Mouse (Mus musculus) stomach, embryonic 14.5 days (tissue): ENCODE measurements at regions not wholly inside any gene's neighbourhood (a gene's known extent, or its start where the extent isn't known, plus 50 kb on each side); places are given as distances from the start of the nearest gene placed in this dataset.

ENCODE experiments used
- ATAC-seq: fragments of 200-750 bp; cut with Nextera tagmentation; 2 replicates; pipeline ENCODE4 v1.8.0; 2017; ENCODE audit warnings: low read depth, moderate TSS enrichment; ENCODE audit not compliant: insufficient number of reproducible peaks, insufficient read depth, low FRiP score
- H3K27ac ChIP-seq: fragments of 300-500 bp; sonication (generic); 2 replicates; pipeline ENCODE4 v1.5.1; 2014; ENCODE audit warnings: mild to moderate bottlenecking, low read length, moderate library complexity, mixed read lengths
- H3K27me3 ChIP-seq: fragments of 300-500 bp; sonication (generic); 2 replicates; pipeline ENCODE4 v1.6.1; 2014; ENCODE audit warnings: low read length, control low read depth, mixed read lengths; ENCODE audit not compliant: control insufficient read depth, insufficient read depth
- H3K36me3 ChIP-seq: fragments of 300-500 bp; sonication (generic); 2 replicates; pipeline ENCODE4 v1.6.1; 2014; ENCODE audit warnings: mild to moderate bottlenecking, control low read depth, low read length, moderate library complexity, mixed read lengths; ENCODE audit not compliant: control insufficient read depth, insufficient read depth
- H3K4me1 ChIP-seq: fragments of 300-500 bp; sonication (generic); 2 replicates; pipeline ENCODE4 v1.6.1; 2014; ENCODE audit warnings: low read length, control low read depth, mixed read lengths; ENCODE audit not compliant: control insufficient read depth, insufficient read depth
- H3K4me2 ChIP-seq: fragments of 300-500 bp; sonication (generic); replicated peaks from 2 replicates; pipeline ENCODE4 v1.6.1; 2014; ENCODE audit warnings: low read depth, low read length, control low read depth
- H3K4me3 ChIP-seq: fragments of 300-500 bp; sonication (generic); 2 replicates; pipeline ENCODE4 v1.5.1; 2014; ENCODE audit warnings: low read depth, low read length, control low read depth
- H3K9ac ChIP-seq: fragments of 300-500 bp; sonication (generic); replicated peaks from 2 replicates; pipeline ENCODE4 v1.6.1; 2014; ENCODE audit warnings: low read depth, mild to moderate bottlenecking, control low read depth, low read length, moderate library complexity, mixed read lengths
- H3K9me3 ChIP-seq: fragments of 300-500 bp; sonication (generic); 2 replicates; pipeline ENCODE4 v1.6.1; 2016; ENCODE audit warnings: low read depth, low read length, control low read depth; ENCODE audit not compliant: control insufficient read depth
- WGBS: fragments of 180-500 bp; shearing (Covaris S2); extraction: QIAGEN DNeasy Blood & Tissue Kit; methylation state at CpG from one replicate; pipeline ENCODE4 v1.1.7; 2014; 5-methylcytosine and 5-hydroxymethylcytosine counted together

DNA sequence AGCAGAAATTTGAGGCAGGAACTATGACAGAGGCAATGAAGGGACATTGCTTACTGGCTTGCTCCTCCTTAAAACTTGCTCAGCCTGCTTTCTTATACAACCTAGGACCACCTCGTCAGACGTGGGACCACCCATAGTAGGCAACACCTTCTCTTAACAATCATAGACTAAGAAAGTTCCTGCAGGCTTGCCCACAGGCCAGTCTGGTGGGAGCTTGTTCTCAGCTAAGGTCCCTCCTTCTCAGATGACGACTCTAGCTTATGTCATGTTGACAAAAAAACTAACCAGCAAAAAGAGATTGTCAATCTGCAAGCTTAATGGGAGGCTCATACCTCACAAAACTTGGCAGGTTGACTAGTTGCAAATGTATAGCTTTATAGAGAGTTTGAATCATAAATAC is 56.5 kb upstream of the Lsm6 start:
- H3K9ac ChIP-seq, result no peak overlapping the region
- no peaks in the 10 kb centered on the region for H3K4me1 ChIP-seq
- H3K9me3 ChIP-seq, result no peaks in the 10 kb centered on the region
- no peak for ATAC-seq
- H3K4me2 ChIP-seq, result no peak overlapping the region
- no peaks in the 10 kb centered on the region for H3K27me3 ChIP-seq
- H3K4me3 ChIP-seq, result no peak overlapping the region
- WGBS, result 79% methylated on average over 3 of the region's 3 CpGs
- no peaks in the 10 kb centered on the region for H3K36me3 ChIP-seq
- no peak overlapping the region for H3K27ac ChIP-seq

DNA sequence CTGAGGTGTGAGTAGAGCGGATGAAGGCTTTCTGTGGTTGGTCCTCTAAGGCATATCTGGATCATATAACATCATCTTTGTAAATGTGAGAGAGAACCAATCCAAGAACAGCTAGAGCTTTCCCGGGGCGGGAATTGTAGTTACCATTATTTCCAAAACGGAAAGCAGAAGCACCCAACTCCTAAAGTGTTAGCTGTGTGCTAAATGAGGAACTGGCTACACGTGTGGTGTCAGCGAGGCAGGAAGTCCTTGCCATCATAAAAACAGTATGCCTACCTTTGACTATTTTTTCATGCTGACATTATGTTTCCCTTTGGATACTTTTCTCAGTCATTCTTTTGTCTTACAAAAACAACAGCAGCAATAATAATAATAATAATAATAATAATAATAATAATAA is 68.8 kb upstream of the Lsm6 start:
- Histone ChIP-seq H3K9me3 (no peaks in the 10 kb centered on the region), H3K36me3 (no peaks in the 10 kb centered on the region), H3K4me1 (no peaks in the 10 kb centered on the region), H3K4me3 (no peak overlapping the region), H3K9ac (no peak overlapping the region), H3K4me2 (no peak overlapping the region), H3K27me3 (no peaks in the 10 kb centered on the region), H3K27ac (no peak overlapping the region)
- no peak for ATAC-seq
- WGBS, result 90% methylated on average over 6 of the region's 6 CpGs

DNA sequence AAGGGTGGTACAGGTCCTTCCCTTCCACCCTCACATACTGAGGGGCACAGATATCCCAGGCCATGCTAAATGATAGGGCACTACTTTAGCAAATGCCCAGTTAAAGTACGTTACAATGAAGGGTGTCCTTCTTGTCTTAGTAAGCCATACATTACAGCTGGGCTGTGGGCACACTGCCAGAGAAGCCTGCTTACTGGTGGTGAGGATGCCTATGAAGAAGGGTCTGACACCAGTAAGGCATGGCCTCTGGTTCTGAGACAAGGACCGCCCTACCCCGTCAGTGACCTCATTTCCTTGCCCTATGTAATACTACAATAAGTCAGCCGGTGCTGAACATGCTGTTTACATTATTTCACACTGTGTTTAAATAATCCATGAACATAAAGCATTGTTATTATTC is 69.6 kb upstream of the Lsm6 start:
- Histone ChIP-seq H3K9me3 (no peaks in the 10 kb centered on the region), H3K4me2 (no peak overlapping the region), H3K4me3 (no peak overlapping the region), H3K27ac (no peak overlapping the region), H3K27me3 (no peaks in the 10 kb centered on the region), H3K36me3 (no peaks in the 10 kb centered on the region), H3K4me1 (no peaks in the 10 kb centered on the region), H3K9ac (no peak overlapping the region)
- no peak for ATAC-seq
- 44% methylated on average over 4 of the region's 4 CpGs for WGBS

DNA sequence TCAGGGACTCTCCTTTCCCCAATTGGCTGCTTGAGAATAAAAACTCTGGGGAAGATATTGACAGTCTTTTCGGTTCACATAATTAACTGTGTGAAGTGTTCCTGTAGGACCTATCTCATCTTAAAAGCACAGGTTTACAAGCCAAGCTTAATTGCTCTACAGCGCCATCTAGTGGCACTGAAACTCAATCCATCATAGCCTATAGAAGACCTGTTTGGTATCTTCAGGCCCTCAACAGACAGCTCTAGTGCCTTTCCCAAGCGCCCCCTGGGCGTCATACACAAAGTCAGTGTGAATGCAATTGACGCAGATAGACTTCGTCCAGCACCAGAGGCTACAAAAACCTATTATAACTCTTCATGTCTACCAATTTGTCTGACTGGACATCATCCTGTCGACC is 78.9 kb upstream of the Lsm6 start:
- Histone ChIP-seq H3K27ac (no peak overlapping the region), H3K4me3 (no peak overlapping the region), H3K9ac (no peak overlapping the region), H3K9me3 (no peaks in the 10 kb centered on the region), H3K4me2 (no peak overlapping the region), H3K27me3 (no peaks in the 10 kb centered on the region), H3K4me1 (no peaks in the 10 kb centered on the region), H3K36me3 (no peaks in the 10 kb centered on the region)
- WGBS, result 38% methylated on average over 7 of the region's 7 CpGs
- no peak; the same call in 1 of the 2 replicates for ATAC-seq

- H3K4me3 ChIP-seq, result no peak overlapping the region
- H3K4me1 ChIP-seq, result no peaks in the 10 kb centered on the region
- 90% methylated on average over 1 of the region's 1 CpGs for WGBS
- H3K36me3 ChIP-seq, result no peaks in the 10 kb centered on the region
- no peak overlapping the region for H3K4me2 ChIP-seq
- no peak overlapping the region for H3K27ac ChIP-seq
- no peaks in the 10 kb centered on the region for H3K27me3 ChIP-seq
- H3K9ac ChIP-seq, result no peak overlapping the region
- ATAC-seq, result no peak
- H3K9me3 ChIP-seq, result no peaks in the 10 kb centered on the region
Measured at GRCm38 (mm10) chr8:78903034-78903433, 82.1 kb upstream of the Lsm6 start.

GRCm38 (mm10) chr8:78907918-78908317 is 87.0 kb upstream of the Lsm6 start:
- Histone ChIP-seq H3K4me1 (no peaks in the 10 kb centered on the region), H3K36me3 (no peaks in the 10 kb centered on the region), H3K27ac (no peak overlapping the region), H3K4me3 (no peak overlapping the region), H3K9ac (no peak overlapping the region), H3K4me2 (no peak overlapping the region), H3K9me3 (no peaks in the 10 kb centered on the region), H3K27me3 (no peaks in the 10 kb centered on the region)
- ATAC-seq, result no peak
- 67% methylated on average over 1 of the region's 1 CpGs for WGBS

DNA sequence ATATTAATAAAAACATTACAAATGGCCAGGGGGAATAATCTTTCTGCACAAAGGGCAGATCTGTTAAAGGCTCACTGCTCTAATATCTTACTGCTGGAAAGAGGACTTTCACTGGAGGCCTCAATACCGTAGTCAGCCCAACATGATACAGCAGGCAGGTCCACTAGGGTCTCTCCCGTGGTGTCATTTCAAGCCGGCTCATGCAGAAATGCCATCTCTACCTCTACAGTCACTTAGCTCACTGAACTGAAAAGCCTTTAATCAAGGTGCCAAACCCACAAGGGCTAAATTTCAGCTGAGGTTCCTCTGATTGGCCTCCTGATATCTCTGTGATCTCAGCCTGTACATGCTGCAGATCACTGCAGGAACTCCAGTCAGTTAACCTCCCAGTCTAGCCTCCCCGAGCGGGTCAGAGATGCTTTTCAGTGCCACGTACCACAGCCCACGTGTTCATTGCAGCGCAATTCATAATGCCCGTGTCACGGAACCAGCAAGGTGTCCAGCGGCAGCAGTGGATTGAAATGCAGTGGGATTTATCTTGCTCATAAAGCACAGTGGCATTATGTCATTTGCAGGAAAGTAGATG is 90.4 kb upstream of the Lsm6 start:
- H3K27ac ChIP-seq, result no peak overlapping the region
- H3K4me1 ChIP-seq, result no peaks in the 10 kb centered on the region
- H3K36me3 ChIP-seq, result no peaks in the 10 kb centered on the region
- no peaks in the 10 kb centered on the region for H3K27me3 ChIP-seq
- H3K4me3 ChIP-seq, result no peak overlapping the region
- WGBS, result 89% methylated on average over 11 of the region's 11 CpGs
- H3K9ac ChIP-seq, result no peak overlapping the region
- no peak overlapping the region for H3K4me2 ChIP-seq
- no peaks in the 10 kb centered on the region; the same call in 1 of the 2 replicates for H3K9me3 ChIP-seq
- no peak for ATAC-seq

GRCm38 (mm10) chr8:78912470-78912869 is 91.5 kb upstream of the Lsm6 start:
- no peaks in the 10 kb centered on the region for H3K36me3 ChIP-seq
- H3K9ac ChIP-seq, result no peak overlapping the region
- H3K9me3 ChIP-seq, result no peaks in the 10 kb centered on the region; the same call in 1 of the 2 replicates
- no peak overlapping the region for H3K4me2 ChIP-seq
- no peak for ATAC-seq
- no peak overlapping the region for H3K27ac ChIP-seq
- WGBS, result 55% methylated on average over 5 of the region's 5 CpGs
- H3K4me1 ChIP-seq, result no peaks in the 10 kb centered on the region
- no peaks in the 10 kb centered on the region for H3K27me3 ChIP-seq
- H3K4me3 ChIP-seq, result no peak overlapping the region

GRCm38 (mm10) chr8:78913823-78914222 is 92.9 kb upstream of the Lsm6 start:
- Histone ChIP-seq H3K4me3 (no peak overlapping the region), H3K9ac (no peak overlapping the region), H3K36me3 (no peaks in the 10 kb centered on the region), H3K9me3 (no peaks in the 10 kb centered on the region; the same call in 1 of the 2 replicates), H3K4me1 (no peaks in the 10 kb centered on the region), H3K27me3 (no peaks in the 10 kb centered on the region), H3K27ac (no peak overlapping the region), H3K4me2 (no peak overlapping the region)
- WGBS, result 93% methylated on average over 5 of the region's 5 CpGs
- no peak for ATAC-seq
